Mouse (Mus musculus): ENCODE data around the gene Nkd1. TPM values are rescaled to one million over a fixed set of nuclear protein-coding genes. Genes with fewer than 3 reads are reported as not detected.
A peak's percentile ranks its signal among the peaks of the same experiment; 100 is the strongest.

Nkd1 gene
- polyA plus RNA-seq, 1 experiment: 9.3 TPM

GRCm38 (mm10) chr8:88610271-88610670 is 89.1 kb downstream of the Nkd1 start:
- 74% methylated on average over 6 of the region's 6 CpGs for WGBS
- no peaks in the 10 kb centered on the region for H3K27me3 ChIP-seq (ENCODE audit: control insufficient read depth, insufficient read depth, low read length)

GRCm38 (mm10) chr8:88614981-88615380 is 93.8 kb downstream of the Nkd1 start:
- TF ChIP-seq POLR2A (IDR thresholded peaks at IDR 0.05; ENCODE audit: low read depth, low read length) (no peak), CTCF (IDR thresholded peaks at IDR 0.05; ENCODE audit: extremely low read depth, insufficient read depth, insufficient read length, insufficient replicate concordance) (no peak)
- DNase-seq (ENCODE audit: low read depth in 1 of 2, low spot score in 2 of 2): no peak
- Histone ChIP-seq H3K4me3 (ENCODE audit: extremely low read depth, insufficient read depth, insufficient read length) (no peak overlapping the region), H3K4me1 (ENCODE audit: control insufficient read depth, insufficient read depth, insufficient read length) (no peaks in the 10 kb centered on the region), H3K27ac (ENCODE audit: insufficient read depth, low read length) (no peak overlapping the region), H3K27me3 (ENCODE audit: control insufficient read depth, insufficient read depth, low read length) (no peaks in the 10 kb centered on the region), H3K36me3 (ENCODE audit: control insufficient read depth, insufficient read depth, low read length) (no peaks in the 10 kb centered on the region)
- WGBS: 84% methylated on average over 5 of the region's 5 CpGs

More at GRCm38 (mm10) chr8:88610271-88610670, 89.1 kb downstream of the Nkd1 start:
- Histone ChIP-seq H3K36me3 (ENCODE audit: control insufficient read depth, insufficient read depth, low read length) (no peaks in the 10 kb centered on the region), H3K4me1 (ENCODE audit: control insufficient read depth, insufficient read depth, insufficient read length) (no peaks in the 10 kb centered on the region), H3K27ac (ENCODE audit: insufficient read depth, low read length) (no peak overlapping the region), H3K4me3 (ENCODE audit: extremely low read depth, insufficient read depth, insufficient read length) (no peak overlapping the region)
- DNase-seq (ENCODE audit: low read depth in 1 of 2, low spot score in 2 of 2): no peak
- TF ChIP-seq POLR2A (IDR thresholded peaks at IDR 0.05; ENCODE audit: low read depth, low read length): no peak
- TF ChIP-seq CTCF (IDR thresholded peaks at IDR 0.05; ENCODE audit: extremely low read depth, insufficient read depth, insufficient read length, insufficient replicate concordance): no peak

- H3K27ac ChIP-seq (ENCODE audit: insufficient read depth, low read length): no peak overlapping the region
- H3K27me3 ChIP-seq (ENCODE audit: control insufficient read depth, insufficient read depth, low read length): no peaks in the 10 kb centered on the region
- 31% methylated on average over 5 of the region's 5 CpGs for WGBS
- DNase-seq (ENCODE audit: low read depth in 1 of 2, low spot score in 2 of 2): no peak
- H3K4me3 ChIP-seq (ENCODE audit: extremely low read depth, insufficient read depth, insufficient read length): no peak overlapping the region
- H3K36me3 ChIP-seq (ENCODE audit: control insufficient read depth, insufficient read depth, low read length): no peaks in the 10 kb centered on the region
- no peak for TF ChIP-seq CTCF (IDR thresholded peaks at IDR 0.05; ENCODE audit: extremely low read depth, insufficient read depth, insufficient read length, insufficient replicate concordance)
- no peak for TF ChIP-seq POLR2A (IDR thresholded peaks at IDR 0.05; ENCODE audit: low read depth, low read length)
- no peaks in the 10 kb centered on the region for H3K4me1 ChIP-seq (ENCODE audit: control insufficient read depth, insufficient read depth, insufficient read length)
Measured at GRCm38 (mm10) chr8:88618612-88619011, 97.5 kb downstream of the Nkd1 start.

GRCm38 (mm10) chr8:88619513-88619912 is 98.4 kb downstream of the Nkd1 start:
- no peaks in the 10 kb centered on the region for H3K27me3 ChIP-seq (ENCODE audit: control insufficient read depth, insufficient read depth, low read length)
- DNase-seq (ENCODE audit: low read depth in 1 of 2, low spot score in 2 of 2): no peak
- TF ChIP-seq CTCF (IDR thresholded peaks at IDR 0.05; ENCODE audit: extremely low read depth, insufficient read depth, insufficient read length, insufficient replicate concordance): no peak
- no peak for TF ChIP-seq POLR2A (IDR thresholded peaks at IDR 0.05; ENCODE audit: low read depth, low read length)
- 71% methylated on average over 3 of the region's 3 CpGs for WGBS
- H3K27ac ChIP-seq (ENCODE audit: insufficient read depth, low read length): no peak overlapping the region
- no peak overlapping the region for H3K4me3 ChIP-seq (ENCODE audit: extremely low read depth, insufficient read depth, insufficient read length)
- no peaks in the 10 kb centered on the region for H3K4me1 ChIP-seq (ENCODE audit: control insufficient read depth, insufficient read depth, insufficient read length)
- no peaks in the 10 kb centered on the region; the same call in 1 of the 2 replicates for H3K36me3 ChIP-seq (ENCODE audit: control insufficient read depth, insufficient read depth, low read length)

GRCm38 (mm10) chr8:88620931-88621330 is 99.8 kb downstream of the Nkd1 start:
- TF ChIP-seq POLR2A (IDR thresholded peaks at IDR 0.05; ENCODE audit: low read depth, low read length) (no peak), CTCF (IDR thresholded peaks at IDR 0.05; ENCODE audit: extremely low read depth, insufficient read depth, insufficient read length, insufficient replicate concordance) (no peak)
- H3K27me3 ChIP-seq (ENCODE audit: control insufficient read depth, insufficient read depth, low read length): no peaks in the 10 kb centered on the region
- no peak overlapping the region for H3K4me3 ChIP-seq (ENCODE audit: extremely low read depth, insufficient read depth, insufficient read length)
- no peak overlapping the region for H3K27ac ChIP-seq (ENCODE audit: insufficient read depth, low read length)
- 88% methylated on average over 5 of the region's 5 CpGs for WGBS
- peaks cover 4% of the 10 kb centered on the region; the same call in 1 of the 2 replicates for H3K36me3 ChIP-seq (ENCODE audit: control insufficient read depth, insufficient read depth, low read length)
- H3K4me1 ChIP-seq (ENCODE audit: control insufficient read depth, insufficient read depth, insufficient read length): no peaks in the 10 kb centered on the region
- no peak for DNase-seq (ENCODE audit: low read depth in 1 of 2, low spot score in 2 of 2)

DNA sequence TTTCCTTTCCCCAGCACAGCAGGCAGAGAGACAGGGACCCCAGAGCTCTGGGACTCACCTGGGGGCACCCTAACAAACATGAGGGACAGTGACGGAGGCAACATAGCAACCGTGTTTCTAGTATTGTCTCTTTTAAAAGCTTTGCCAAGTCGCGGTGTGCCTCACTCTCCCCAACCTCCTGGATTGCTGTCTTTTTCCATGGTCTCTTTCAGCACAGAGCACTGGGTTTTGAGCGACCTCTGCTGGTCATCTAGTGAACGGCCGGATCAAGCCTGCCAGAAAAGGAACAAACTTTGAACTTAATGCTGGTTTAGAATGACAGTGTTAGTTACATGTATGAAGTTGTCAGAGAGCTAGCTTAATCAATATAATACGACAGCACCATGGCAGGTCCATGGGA is 100.3 kb downstream of the Nkd1 start:
- DNase-seq (ENCODE audit: low read depth in 1 of 2, low spot score in 2 of 2): peak; percentile 41 to 62
- 5% methylated on average over 8 of the region's 8 CpGs for WGBS
- no peak overlapping the region for H3K4me3 ChIP-seq (ENCODE audit: extremely low read depth, insufficient read depth, insufficient read length)
- no peaks in the 10 kb centered on the region for H3K27me3 ChIP-seq (ENCODE audit: control insufficient read depth, insufficient read depth, low read length)
- no peak overlapping the region for H3K27ac ChIP-seq (ENCODE audit: insufficient read depth, low read length)
- TF ChIP-seq CTCF (IDR thresholded peaks at IDR 0.05; ENCODE audit: extremely low read depth, insufficient read depth, insufficient read length, insufficient replicate concordance): peak; percentile 82; the same call in 1 of the 2 replicates
- no peak for TF ChIP-seq POLR2A (IDR thresholded peaks at IDR 0.05; ENCODE audit: low read depth, low read length)
- H3K4me1 ChIP-seq (ENCODE audit: control insufficient read depth, insufficient read depth, insufficient read length): no peaks in the 10 kb centered on the region
- H3K36me3 ChIP-seq (ENCODE audit: control insufficient read depth, insufficient read depth, low read length): peaks cover 4% of the 10 kb centered on the region; the same call in 1 of the 2 replicates

- no peak overlapping the region for H3K27ac ChIP-seq (ENCODE audit: insufficient read depth, low read length)
- H3K4me3 ChIP-seq (ENCODE audit: extremely low read depth, insufficient read depth, insufficient read length): no peak overlapping the region
- WGBS: 94% methylated on average over 3 of the region's 3 CpGs
- H3K4me1 ChIP-seq (ENCODE audit: control insufficient read depth, insufficient read depth, insufficient read length): peaks cover 10% of the 10 kb centered on the region
- DNase-seq (ENCODE audit: low read depth in 1 of 2, low spot score in 2 of 2): no peak
- H3K27me3 ChIP-seq (ENCODE audit: control insufficient read depth, insufficient read depth, low read length): no peaks in the 10 kb centered on the region
- TF ChIP-seq POLR2A (IDR thresholded peaks at IDR 0.05; ENCODE audit: low read depth, low read length) (no peak), CTCF (IDR thresholded peaks at IDR 0.05; ENCODE audit: extremely low read depth, insufficient read depth, insufficient read length, insufficient replicate concordance) (no peak)
- H3K36me3 ChIP-seq (ENCODE audit: control insufficient read depth, insufficient read depth, low read length): peaks cover 19% of the 10 kb centered on the region
Measured at GRCm38 (mm10) chr8:88623351-88623750, 102.2 kb downstream of the Nkd1 start.

All from spleen, adult 2 months (tissue).